Comparison of ENCODE assay signal across 15 mouse cellular contexts in the genomic region with DNA sequence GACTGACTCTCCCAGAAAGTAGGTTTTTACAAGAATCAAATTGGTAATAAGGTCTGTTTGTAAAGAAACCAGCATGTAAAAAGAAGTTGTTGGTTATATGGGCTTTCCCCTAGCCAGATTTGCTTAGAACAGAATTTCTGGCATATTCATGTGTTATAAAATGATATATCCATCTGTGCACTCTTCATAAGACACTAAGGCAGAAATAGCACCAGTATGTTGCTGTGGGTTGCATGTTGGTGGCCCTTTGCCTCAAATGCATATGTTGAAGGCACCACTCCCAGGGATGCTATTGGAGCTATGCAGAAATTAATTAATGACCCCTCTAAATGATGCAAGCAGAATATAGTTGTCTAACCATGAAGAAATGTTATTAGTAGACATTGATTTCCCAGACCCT.
"Had no signal": no experiment of that assay in that cellular context is flagged by ENCODE, and none has a peak within 500 bp of the region (broad histone marks: within the 10 kb centered on the region; RNA-seq: fewer than 3 reads in every experiment).

No protein-coding gene starts in this region.

- H3K9me3 ChIP-seq: limb, embryonic 12.5 days; liver, embryonic 13.5 days; lung, embryonic 15.5 days; megakaryocyte, embryonic 14.5 days; midbrain, embryonic 12.5 days; stomach, embryonic 15.5 days had no signal

- H3K27ac ChIP-seq: limb, embryonic 12.5 days; liver, embryonic 13.5 days; lung, embryonic 15.5 days; macrophage; midbrain, embryonic 12.5 days; stomach, embryonic 15.5 days had no signal

- H3K4me3 ChIP-seq: limb, embryonic 12.5 days; liver, embryonic 13.5 days; lung, embryonic 15.5 days; megakaryocyte, embryonic 14.5 days; midbrain, embryonic 12.5 days; stomach, embryonic 15.5 days had no signal

- H3K4me1 ChIP-seq: limb, embryonic 12.5 days; liver, embryonic 13.5 days; lung, embryonic 15.5 days; megakaryocyte, embryonic 14.5 days; midbrain, embryonic 12.5 days; stomach, embryonic 15.5 days had no signal

- H3K27me3 ChIP-seq: limb, embryonic 12.5 days; liver, embryonic 13.5 days; lung, embryonic 15.5 days; megakaryocyte, embryonic 14.5 days; midbrain, embryonic 12.5 days; stomach, embryonic 15.5 days had no signal

- H3K4me2 ChIP-seq: limb, embryonic 12.5 days; liver, embryonic 13.5 days; lung, embryonic 15.5 days; midbrain, embryonic 12.5 days; stomach, embryonic 15.5 days had no signal

- H3K9ac ChIP-seq: limb, embryonic 12.5 days; liver, embryonic 13.5 days; liver, postnatal 0 days; lung, embryonic 15.5 days; midbrain, embryonic 12.5 days; stomach, embryonic 15.5 days had no signal

- H3K36me3 ChIP-seq: limb, embryonic 12.5 days; liver, embryonic 13.5 days; lung, embryonic 15.5 days; midbrain, embryonic 12.5 days; stomach, embryonic 15.5 days had no signal

- ATAC-seq: intestine, embryonic 16.5 days; liver, postnatal 0 days had no signal

- DNase-seq: kidney, adult 8-10 months; kidney, postnatal 25 days; liver; liver, embryonic 13.5 days; liver, postnatal 0 days; lung, postnatal 14 days; right cerebral cortex, postnatal 14 days; thymus, postnatal 36 days had no signal
